Mouse (Mus musculus): ENCODE measurements around the gene Fam53b. TPM values are rescaled to one million over a fixed set of nuclear protein-coding genes. Genes with fewer than 3 reads are reported as not detected.

The Fam53b gene
- 10 to 100 TPM; 22.7 to 25.5 TPM for total RNA-seq (2021)

DNA sequence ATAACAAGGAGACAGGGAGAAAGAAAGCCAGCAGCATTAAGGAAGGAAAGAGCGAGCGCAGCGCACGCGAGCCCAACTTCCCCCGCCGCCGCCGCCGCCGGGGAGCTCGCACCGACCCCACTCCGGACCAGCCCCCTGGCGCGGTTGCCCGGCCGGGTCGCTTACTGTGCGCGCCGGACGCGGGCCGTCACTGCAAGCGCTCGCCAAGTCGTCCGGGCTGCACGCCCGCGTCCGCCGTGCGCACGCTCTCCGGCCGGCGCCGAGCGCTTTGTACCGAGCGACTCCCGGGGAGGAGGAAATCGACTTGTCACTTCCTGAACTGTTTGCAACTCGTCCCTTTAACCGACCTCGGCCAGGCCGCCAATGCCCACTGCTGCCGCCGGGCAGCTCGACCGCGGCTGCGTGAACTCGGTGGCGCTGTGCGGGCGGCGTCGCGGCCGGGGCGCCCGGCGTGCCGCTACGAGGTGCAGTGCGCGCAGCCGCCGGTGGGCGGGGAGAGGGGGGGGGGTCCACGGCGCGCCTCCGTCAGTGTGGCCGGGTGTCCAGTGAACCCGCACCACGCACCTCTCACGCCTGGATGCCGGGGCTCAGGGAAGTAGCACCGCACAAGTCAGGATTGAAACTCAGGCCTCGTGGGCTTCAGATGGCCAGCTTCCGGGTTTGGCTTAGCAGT lies at the start of gene Fam53b:
Fam53b (minus strand) TSS at position 471 of the 673 bp plus-strand sequence.
- DNase-seq, result peak; percentile 74 to 87
- intact Hi-C loops (cut with DNase I), result loop anchor here (5.0 kb wide), 4 partner anchors 36 to 236 kb away; partner anchors contain the start of gene Oat

DNA sequence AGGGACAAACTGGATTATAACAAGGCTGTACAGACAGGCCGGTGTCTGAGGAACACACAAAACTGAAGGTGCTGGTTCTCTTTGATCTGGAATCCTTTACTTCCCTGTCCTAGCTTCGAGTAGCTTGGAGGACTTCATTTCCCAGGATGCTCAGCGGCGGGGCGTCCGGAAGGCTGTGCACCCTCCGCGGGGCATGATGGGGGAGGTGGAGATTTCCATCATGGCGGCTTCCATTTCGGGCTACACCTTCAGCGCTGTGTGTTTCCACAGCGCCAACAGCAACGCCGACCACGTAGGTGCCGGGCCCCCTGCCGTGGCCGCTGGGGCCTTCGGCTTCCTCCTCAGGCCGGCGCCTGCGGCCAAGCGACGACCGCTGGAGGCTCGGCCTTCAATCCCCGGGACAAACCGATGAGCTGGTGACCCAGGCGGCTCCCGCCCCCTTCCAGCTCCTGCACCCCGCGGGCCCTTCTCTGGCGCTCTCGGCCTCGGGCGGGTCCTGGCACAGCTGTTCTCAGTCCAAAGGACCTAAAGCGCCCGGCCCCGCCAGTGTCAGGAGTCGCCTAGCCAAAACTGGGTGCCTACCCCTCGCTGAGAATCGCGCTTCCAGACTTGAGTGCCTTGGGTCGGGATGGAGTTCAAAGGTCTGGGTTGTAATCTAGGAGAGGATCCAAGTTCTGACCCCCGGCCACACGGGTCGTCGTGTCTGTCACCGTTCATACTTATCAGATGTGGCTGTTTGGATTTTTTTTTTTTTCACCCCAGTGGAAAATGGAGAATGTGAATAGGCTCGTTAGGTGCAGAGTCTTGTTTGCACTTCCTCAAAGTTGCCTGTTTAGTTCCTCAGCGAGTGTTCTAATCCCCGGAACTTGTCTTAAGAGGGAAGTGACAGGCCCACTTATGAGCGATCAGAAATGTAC lies 45.6 kb upstream of the Fam53b start, which contains the start of gene Abraxas2:
Abraxas2 (plus strand) TSS at position 184 of the 917 bp plus-strand sequence.
- peak; percentile 87 to 88 for DNase-seq
- intact Hi-C loops (cut with DNase I), result loop anchor here (2.0 to 10.0 kb wide), 4 partner anchors 202 to 1304 kb away; partner anchors contain the start of genes Ctbp2, Edrf1 and Fgfr2

DNA sequence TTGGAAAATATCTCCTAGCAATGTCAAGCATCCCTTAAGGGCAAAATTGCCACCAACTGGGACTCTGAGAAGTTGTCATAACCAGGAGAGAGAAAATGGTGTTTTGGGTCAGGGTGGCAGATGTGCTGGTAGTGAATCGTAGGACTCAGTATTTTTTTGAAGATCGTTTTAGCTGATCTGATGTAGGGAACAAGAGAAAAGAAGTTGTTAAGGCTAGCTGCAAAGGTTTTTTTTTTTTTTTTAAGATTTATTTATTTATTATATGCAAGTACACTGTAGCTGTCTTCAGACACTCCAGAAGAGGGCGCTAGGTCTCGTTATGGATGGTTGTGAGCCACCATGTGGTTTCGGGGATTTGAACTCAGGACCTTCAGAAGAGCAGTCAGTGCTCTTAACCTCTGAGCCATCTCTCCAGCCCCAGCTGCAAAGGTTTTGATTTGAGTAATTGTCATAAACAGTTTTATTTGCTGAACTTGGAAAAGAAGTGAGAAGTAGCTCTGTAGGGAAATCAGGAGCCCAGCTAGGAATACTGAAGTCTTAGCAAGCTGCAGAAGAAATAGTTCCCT lies 44.4 kb upstream of the Fam53b start:
- DNase-seq, result no peak
- intact Hi-C loops (cut with DNase I), result loop anchor here (2.0 to 10.0 kb wide), 4 partner anchors 201 to 1303 kb away; partner anchors contain the start of genes Ctbp2, Edrf1 and Fgfr2

DNA sequence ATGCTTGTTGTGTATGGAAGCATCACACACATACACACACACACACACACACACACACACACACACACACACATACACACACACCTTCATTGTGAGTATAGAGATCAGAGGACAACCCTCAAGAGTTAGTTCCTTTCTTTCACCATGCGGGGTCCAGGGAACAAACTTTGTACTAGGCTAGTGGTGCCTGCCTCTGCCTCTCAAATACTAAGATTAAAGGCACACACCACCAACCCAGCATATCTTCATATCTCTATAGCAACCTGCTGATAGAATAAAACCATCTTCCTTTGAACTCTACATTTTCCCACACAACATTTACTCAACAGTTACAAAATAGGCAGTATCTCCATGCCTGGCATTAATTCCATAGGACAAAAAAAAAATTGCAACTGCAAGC lies 42.4 kb upstream of the Fam53b start:
- intact Hi-C loops (cut with DNase I), result loop anchor here (10.0 kb wide), 3 partner anchors 269 to 1301 kb away; partner anchors contain the start of genes Ctbp2, Edrf1 and Fgfr2
- no peak for DNase-seq

DNA sequence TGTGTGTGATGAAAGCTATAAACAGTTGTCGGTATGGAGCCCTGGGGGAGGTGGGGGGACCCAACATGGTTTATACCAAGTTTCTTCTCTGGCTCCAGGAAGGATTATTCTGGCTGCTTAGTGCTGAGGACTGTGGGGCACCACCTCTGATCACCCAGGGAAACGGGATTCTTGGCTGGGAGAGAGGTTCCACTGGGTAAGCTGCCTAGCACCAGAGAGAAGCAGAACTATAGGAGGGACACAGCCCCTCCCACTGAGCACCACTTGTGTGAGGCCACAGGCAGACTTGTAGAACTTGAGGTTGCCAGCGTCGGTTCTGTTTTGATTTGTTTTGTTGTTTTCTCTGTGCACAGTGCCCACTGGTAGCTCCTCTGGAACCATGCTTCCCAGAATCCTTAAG lies 40.3 kb upstream of the Fam53b start:
- DNase-seq, result no peak
- intact Hi-C loops (cut with DNase I), result loop anchor here (2.0 to 10.0 kb wide), 5 partner anchors 43 to 1299 kb away; partner anchors contain the start of genes Ctbp2, Edrf1, Fgfr2 and Zranb1

DNA sequence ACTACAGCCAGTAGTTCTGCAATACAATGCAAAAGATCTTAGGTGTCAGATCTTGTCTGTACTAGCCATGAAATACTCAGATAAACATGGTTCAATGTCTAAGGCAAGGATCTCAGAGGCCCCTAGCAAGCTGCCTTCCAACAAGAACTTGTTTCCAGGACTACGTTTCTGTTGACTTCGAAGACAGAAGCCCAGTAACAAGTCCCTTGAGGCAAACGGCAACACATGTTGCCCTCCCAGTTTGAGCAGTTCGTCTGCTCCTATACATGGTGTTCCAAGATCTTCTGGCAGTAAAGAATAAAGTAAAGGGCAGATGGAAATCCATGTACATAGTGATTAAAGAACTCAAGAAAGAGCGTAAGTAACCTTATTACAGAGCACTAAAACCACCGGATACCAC lies 39.7 kb upstream of the Fam53b start:
- intact Hi-C loops (cut with DNase I), result loop anchor here (2.0 to 10.0 kb wide), 5 partner anchors 43 to 1299 kb away; partner anchors contain the start of genes Ctbp2, Edrf1, Fgfr2 and Zranb1
- DNase-seq, result no peak

DNA sequence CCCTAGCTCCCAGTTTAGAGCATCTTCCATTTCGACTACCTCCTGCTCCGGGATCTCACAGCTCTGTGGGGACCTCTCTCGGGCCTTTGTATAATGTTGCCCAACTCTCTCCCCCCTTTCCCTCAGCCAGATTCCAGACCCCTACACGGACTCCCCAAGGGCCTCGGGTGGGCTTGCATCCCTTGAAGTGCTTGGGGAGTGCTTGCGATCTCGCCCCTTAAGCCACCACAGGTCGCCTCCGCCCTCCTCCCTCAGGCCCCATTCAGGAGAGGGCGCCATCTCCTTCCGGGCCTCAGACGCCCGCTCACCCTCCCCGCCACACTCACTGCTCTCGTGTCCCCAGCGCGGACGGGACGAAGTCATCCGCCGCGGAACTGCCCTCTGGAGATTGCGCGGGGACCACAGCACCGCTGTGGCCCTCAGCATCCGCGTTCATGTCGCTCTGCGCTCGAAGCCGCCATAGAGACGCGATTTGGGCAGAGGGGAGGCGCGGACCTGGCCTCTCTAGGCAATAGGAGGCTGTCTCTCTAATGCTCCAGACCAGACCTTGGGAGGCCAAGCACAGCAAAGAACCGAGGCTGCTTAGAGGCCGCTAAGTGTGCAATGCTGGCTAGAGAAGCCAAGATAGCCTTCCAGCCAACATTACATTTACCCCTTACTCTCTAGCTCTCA lies 38.6 kb upstream of the Fam53b start, which contains the start of gene Eef1akmt2:
Eef1akmt2 (minus strand) TSS at position 501 of the 672 bp plus-strand sequence.
- peak; percentile 78 to 90 for DNase-seq
- intact Hi-C loops (cut with DNase I), result loop anchor here (2.0 to 10.0 kb wide), 5 partner anchors 42 to 1298 kb away; partner anchors contain the start of genes Ctbp2, Edrf1, Fgfr2 and Zranb1

DNA sequence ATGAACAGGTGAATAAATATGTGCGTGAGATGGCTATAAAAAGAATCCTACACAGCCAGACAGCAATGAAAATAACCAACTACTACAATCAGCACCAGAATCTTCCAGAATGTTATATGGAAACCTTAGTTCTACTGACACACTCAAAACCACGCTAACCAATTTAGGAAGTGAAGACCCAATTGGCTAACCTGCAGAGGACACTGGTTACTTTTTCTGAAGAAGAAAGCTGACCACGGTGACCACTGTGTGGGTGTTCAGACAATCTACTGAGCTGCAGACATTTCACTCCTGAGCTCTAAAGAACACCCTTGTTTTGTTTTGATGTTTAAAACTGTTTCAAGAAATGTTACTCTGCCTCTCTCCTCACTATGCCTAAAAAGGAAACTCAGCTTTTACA lies 29.5 kb upstream of the Fam53b start:
- intact Hi-C loops (cut with DNase I), result no loop called here
- DNase-seq, result no peak

DNA sequence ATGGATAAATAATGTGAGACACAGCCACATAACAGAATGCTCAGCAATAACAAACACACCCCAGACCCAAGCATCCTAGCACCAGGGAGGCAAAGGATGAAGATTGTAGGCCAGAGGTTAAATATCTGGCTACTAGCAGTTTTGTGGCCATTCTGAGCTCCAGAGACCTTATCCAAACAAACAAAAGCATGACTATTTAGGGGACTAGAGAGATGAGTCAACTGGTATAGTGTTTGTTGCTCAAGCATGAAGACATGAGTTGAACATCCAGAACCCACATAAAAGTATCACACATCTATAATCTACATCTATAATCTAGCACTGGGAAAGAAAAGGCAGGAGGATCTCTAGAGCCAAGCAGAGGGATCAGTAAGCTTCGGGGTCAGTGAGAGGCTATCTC lies 28.8 kb upstream of the Fam53b start:
- DNase-seq, result no peak
- intact Hi-C loops (cut with DNase I), result no loop called here

DNA sequence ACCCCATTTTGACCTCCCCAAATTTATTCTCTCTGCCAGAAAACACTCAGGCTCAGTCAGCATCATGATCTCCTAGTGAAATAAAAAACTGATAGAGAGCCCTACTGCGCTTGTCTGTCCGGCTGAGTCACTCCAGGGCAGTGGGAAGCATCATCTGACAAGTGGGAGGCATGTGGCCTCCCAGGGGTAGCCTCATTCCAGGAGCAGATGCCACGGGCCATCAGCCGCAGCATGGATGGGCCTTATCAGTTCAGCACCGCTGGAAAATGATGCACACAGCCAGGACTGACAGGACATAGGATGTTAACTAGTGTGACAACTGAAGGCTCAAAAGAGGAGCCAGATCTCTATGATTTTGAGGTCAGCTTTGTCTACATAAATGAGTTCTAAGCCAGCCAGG lies 27.6 kb upstream of the Fam53b start:
- intact Hi-C loops (cut with DNase I), result no loop called here
- no peak for DNase-seq

DNA sequence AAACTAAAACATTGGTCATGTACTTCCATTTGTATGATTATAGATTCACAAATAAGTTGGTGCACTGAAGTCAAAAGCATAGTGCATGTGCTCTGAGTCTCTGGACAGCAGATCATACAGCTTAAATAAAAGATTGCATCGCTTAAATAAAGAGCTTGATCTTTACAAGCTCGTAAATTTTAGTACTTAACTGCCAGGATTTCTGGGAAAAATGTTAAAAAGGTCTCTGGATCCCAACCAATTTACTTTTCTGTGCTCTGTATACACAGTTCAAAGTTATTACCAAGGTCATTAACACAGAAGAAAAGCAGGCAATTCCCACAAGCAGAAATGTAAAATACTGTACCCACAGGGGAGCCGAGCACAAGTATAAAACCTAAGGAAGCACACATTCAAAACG lies 17.3 kb upstream of the Fam53b start:
- intact Hi-C loops (cut with DNase I), result no loop called here
- DNase-seq, result no peak

DNA sequence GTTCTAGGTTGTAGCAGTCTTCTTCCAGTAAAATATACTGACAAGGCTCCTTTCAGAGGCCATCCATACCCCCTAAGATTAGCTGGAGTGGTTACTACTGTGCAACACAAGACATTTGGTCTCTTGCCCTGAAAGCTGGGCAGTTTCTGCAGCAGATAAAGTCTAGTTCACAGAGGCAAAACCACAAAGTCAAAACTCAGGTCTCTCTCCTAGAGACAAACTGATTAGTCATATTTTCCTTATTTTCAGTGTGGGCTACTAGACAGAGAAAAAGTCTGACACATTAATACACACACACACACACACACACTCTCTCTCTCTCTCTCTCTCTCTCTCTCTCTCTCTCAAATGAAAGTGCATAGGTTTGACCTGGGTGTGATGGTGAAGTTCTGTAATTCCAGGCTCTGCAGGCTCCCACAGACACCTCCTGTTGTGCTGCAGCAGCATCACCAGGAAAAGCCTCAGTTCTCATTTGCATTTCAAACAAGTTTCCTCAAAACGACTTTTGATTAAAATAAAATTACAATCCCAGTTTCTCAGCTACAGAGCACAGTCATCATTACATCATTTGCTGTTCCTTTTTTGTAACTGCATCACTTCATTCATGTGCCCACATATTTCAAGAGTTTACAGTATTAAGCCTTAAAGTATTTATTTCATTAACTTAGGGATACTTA lies 10.8 kb upstream of the Fam53b start:
- intact Hi-C loops (cut with DNase I), result no loop called here
- no peak for DNase-seq

DNA sequence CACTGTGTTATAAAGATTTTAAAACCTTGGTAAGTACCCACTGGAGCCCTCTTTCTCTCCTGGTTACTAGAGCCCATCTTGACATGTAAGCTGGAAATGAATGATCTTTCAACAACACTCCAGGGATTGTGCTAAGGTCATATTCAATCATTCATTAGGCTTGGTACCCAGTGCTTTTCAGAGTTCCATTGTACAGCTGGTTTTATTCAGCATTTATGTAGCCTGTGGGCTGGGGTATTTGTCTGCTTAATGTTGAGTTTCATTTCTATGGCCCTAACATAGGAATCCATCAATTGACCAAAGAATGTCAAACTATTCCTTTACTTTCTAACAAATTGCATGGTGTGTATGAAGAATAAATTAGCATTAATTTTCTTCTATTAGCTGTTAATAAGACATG lies 10.1 kb upstream of the Fam53b start:
- intact Hi-C loops (cut with DNase I), result no loop called here
- DNase-seq, result no peak

DNA sequence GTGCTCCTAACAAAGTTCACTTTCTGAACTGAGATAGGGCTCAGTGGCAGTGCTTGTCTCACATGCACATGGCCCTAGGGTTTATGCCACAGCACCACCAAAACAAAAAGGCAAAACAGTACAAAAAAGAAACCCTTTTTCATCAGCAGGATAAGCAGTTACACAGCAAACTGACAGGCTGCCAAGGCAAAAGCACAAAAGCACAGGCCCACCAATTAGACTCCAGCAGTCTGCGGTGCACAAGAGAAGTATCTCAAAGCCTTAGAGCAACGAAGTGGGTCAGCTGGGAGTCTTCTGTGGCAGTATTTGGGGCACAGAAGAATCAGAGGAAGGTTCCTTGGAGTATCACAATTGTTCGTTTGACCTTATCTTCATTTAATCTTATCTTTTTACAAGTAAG lies 7.0 kb upstream of the Fam53b start:
- intact Hi-C loops (cut with DNase I), result no loop called here
- DNase-seq, result no peak

DNA sequence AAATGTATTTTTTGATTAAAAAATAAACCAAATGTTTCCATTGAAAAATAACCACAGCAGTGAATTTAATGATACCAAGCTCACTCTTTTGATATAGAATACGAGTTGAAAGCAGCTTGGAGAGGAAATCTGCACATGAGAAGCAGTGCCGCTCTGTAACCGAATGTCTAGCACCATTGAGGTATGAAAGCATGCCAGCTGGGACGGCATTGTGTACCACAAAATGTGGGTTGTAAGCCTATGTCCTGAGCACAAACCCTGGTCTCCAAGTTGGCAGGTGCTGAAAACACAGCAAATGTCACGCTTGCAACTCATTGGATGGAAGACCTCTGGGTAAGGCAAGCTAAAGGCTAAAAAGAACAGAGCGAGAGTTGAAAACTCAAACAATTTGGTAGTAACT lies 3.4 kb upstream of the Fam53b start:
- intact Hi-C loops (cut with DNase I), result no loop called here
- no peak for DNase-seq

DNA sequence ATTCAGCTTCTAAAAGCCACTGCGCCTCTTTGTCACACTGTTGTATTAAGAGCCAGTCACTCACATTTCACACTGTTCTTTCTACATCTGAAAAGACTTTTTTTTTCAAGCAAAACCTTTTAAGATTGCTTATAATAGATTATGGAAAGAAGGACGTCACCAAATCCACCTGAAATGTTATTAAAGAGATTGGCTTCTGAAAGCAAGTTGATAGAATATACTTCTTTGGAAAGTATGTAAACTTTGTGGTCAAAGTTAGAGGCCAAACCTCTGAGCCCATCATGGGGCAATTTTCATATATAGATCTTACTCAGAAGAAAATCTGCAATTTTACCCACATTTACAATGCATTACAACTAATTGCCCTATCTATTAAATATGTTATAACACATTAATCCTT lies 2.8 kb upstream of the Fam53b start:
- intact Hi-C loops (cut with DNase I), result no loop called here
- DNase-seq, result no peak

DNA sequence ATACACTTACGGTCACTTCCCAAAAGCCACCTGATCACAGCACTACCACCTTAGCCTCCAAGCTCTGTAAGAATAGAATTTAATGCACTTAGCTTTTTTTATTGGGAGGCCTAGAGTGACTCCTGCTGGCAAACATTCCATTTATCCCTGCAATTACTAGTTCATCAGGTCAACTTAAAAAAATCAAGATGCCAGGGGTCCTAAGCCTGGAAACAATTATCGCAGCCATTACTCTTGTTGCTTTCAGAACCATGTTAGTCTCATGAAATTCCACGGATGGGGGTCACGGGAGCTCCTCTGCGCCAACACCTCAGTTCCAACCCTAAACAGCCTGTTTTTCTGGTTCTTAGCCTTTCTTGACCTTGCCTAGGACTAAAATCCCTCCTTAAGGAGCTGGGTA lies 1.4 kb upstream of the Fam53b start:
- no peak for DNase-seq
- intact Hi-C loops (cut with DNase I), result no loop called here

DNA sequence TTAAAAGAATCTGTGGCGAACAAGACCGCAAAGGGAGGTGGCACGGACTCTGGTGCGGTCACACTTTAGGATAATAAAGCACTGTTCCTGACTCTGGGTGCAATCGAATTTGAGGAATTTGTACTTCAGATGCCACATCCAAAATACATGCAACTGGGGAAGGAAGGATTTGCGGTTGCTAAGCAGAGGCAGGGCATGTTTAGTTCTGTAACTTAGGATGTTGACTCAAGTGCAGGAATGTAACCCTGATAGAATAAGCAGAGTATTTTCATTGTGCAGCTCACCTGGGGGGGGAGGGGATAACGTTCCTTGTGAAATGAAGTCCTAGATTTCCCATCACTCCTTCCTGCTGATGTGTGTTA lies 384 bp upstream of the Fam53b start:
- DNase-seq, result no peak
- intact Hi-C loops (cut with DNase I), result loop anchor here (5.0 kb wide), 4 partner anchors 37 to 237 kb away; partner anchors contain the start of gene Oat

DNA sequence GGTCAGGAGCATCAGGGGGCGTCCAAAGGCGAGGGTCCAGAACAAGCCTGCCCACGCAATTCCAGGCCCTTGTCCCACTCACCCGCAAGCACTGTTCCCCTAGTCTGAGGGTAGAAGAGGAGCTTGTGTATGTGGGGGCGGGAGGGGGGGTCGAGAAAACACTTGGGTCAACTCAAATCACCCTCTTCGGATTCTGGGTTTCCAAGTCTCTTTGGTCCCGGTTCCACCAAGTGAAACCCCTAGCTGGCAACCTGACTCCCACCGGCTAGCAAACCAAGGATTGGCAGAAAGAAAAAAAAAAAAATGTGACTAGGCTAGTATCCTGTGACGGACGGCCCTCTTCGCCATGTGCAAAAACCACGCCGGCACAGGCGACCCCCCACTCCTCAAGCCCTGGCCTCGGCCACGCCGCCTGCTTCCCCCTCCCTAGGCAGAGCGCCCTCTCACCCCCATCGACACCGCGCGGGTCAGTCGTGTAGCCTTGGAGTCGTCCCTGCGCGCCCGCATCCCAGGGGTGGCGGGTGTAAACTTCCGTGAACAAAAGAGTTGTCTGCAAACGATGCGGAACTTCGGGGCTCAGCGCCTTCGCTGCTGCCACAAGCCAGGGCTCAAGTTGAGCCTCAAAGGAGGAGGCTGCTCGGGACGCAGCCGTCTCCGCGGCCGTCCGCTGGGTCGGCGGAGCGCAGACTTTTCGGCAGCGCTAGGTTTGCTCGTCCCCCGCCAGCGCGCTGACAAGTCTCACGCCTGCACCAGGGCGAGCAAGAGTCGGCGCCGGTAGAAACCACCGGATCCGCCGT lies 869 bp downstream of the Fam53b start:
- peak; percentile 65 to 78 for DNase-seq
- intact Hi-C loops (cut with DNase I), result loop anchor here (5.0 kb wide), 4 partner anchors 36 to 236 kb away; partner anchors contain the start of gene Oat

All from heart, postnatal 36 days (tissue).